Comparison of ENCODE assay signal across 8 mouse cellular contexts in the genomic region with DNA sequence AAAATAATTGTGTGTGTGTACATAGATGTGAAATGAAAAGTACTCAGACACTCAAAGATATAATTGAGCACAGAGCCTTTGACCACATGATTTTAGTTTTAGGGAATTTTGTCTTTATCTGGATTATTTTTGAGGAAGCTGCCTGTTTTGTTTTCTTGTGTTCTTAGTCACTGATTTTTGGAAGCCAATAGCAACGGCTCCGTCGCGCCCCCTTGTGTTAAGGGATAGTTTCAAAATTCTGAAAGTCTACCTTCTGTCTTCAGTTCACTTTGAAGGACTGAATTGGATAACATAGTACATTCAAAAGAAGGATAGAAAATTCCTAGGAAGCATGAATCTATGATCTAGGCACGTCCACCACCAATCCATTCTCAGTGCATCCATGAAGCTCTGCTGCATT.
DNase-seq lines count a peak whose midpoint lies in the region; ATAC-seq and TF ChIP-seq lines count a peak whose summit lies in the region.

No protein-coding gene starts in this region.

- ATAC-seq in kidney, embryonic 14.5 days (ENCODE audit: low FRiP score, low TSS enrichment): no peak
- no peak for ATAC-seq in inflammation-experienced regulatory T-cells, adult 6 months

- no peaks in the 10 kb centered on the region for H3K9me3 ChIP-seq in kidney, embryonic 14.5 days (ENCODE audit: control insufficient read depth, low read length)

- H3K4me2 ChIP-seq in kidney, embryonic 14.5 days (replicated peaks; ENCODE audit: low read depth, low read length): no peak overlapping the region

- no peaks in the 10 kb centered on the region for H3K36me3 ChIP-seq in kidney, adult 2 months (ENCODE audit: control insufficient read depth, insufficient read depth, low read length)
- H3K36me3 ChIP-seq in kidney, embryonic 14.5 days (ENCODE audit: control insufficient read depth, insufficient read depth, low read length): no peaks in the 10 kb centered on the region

- H3K27me3 ChIP-seq in kidney, adult 2 months (replicated peaks; ENCODE audit: control insufficient read depth, insufficient read depth, low read length): no peaks in the 10 kb centered on the region
- H3K27me3 ChIP-seq in kidney, embryonic 14.5 days (ENCODE audit: control insufficient read depth, insufficient read depth, low read length): no peaks in the 10 kb centered on the region

- H3K4me1 ChIP-seq in kidney, adult 2 months (ENCODE audit: control insufficient read depth, insufficient read depth, low read length): no peaks in the 10 kb centered on the region
- H3K4me1 ChIP-seq in kidney, embryonic 14.5 days (ENCODE audit: control insufficient read depth, insufficient read depth, low read length): no peaks in the 10 kb centered on the region
- H3K4me1 ChIP-seq in lung, adult 2 months (ENCODE audit: control insufficient read depth, insufficient read depth, low read length): no peaks in the 10 kb centered on the region

- H3K4me3 ChIP-seq in kidney, adult 2 months (ENCODE audit: insufficient read depth, low read depth, low read length): no peak overlapping the region
- H3K4me3 ChIP-seq in kidney, embryonic 14.5 days (ENCODE audit: low read length): no peak overlapping the region
- no peak overlapping the region for H3K4me3 ChIP-seq in lung, adult 2 months (replicated peaks; ENCODE audit: extremely low read depth, low read depth, low read length)

- H3K27ac ChIP-seq in kidney, adult 2 months (ENCODE audit: insufficient read depth, low read depth, low read length): no peak overlapping the region
- no peak overlapping the region for H3K27ac ChIP-seq in kidney, embryonic 14.5 days (ENCODE audit: low read depth, low read length)

- peak; percentile 55 for TF ChIP-seq CTCF in kidney, adult 2 months (conservative IDR thresholded peaks at IDR 0.05; ENCODE audit: insufficient read depth, insufficient read length, low read depth, low read length)
- TF ChIP-seq CTCF in lung, adult 2 months (IDR thresholded peaks at IDR 0.05; ENCODE audit: insufficient read depth, low read length): peak; percentile 32; the same call in 1 of the 2 replicates

- TF ChIP-seq POLR2A in kidney, adult 2 months (IDR thresholded peaks at IDR 0.05; ENCODE audit: low read depth, low read length): no peak
- TF ChIP-seq POLR2A in lung, adult 2 months (IDR thresholded peaks at IDR 0.05; ENCODE audit: borderline replicate concordance, extremely low read depth, low read depth, low read length): no peak

- no peak overlapping the region for H3K9ac ChIP-seq in kidney, embryonic 14.5 days (ENCODE audit: low read depth, low read length)

- 13% methylated on average over 5 of the region's 5 CpGs for WGBS in kidney, adult 2 months
- 19% methylated on average over 5 of the region's 5 CpGs for WGBS in kidney, embryonic 14.5 days
- WGBS in lung, adult 2 months: 20% methylated on average over 5 of the region's 5 CpGs

- peak; percentile 23 for DNase-seq in kidney, adult 2 months
- DNase-seq in 3T3-L1 (ENCODE audit: low read depth, low spot score) (peak; percentile 44), ES-CJ7 (ENCODE audit: low read depth, low spot score) (peak; percentile 17)
- DNase-seq in embryo, embryonic 11.5 days (ENCODE audit: low read depth, low spot score): peak; percentile 5
- DNase-seq in lung, adult 2 months: peak; percentile 31
- no peak for DNase-seq in T-cell, adult 2 months (ENCODE audit: low spot score)
